Mouse (Mus musculus) ES-E14 (cell line): Measurements from ENCODE around the gene Lrrc46. TPM values are rescaled to one million over a fixed set of nuclear protein-coding genes. Genes with fewer than 3 reads are reported as not detected.

Experiments used
- DNase-seq: peaks from one replicate; pipeline ENCODE4 v3.0.0-alpha.2; 2013; ENCODE audit warnings: low read depth, low spot score
- H3K27ac ChIP-seq: 2 replicates; pipeline ENCODE4 v1.5.1; 2012; ENCODE audit warnings: low read depth, mild to moderate bottlenecking, low read length, moderate library complexity, mixed read lengths; ENCODE audit not compliant: poor library complexity, insufficient read depth, severe bottlenecking
- H3K36me3 ChIP-seq: 2 replicates; pipeline ENCODE4 v1.6.1; 2012; ENCODE audit warnings: mild to moderate bottlenecking, low read length, moderate library complexity, mixed read lengths; ENCODE audit not compliant: control insufficient read depth, poor library complexity, insufficient read depth, severe bottlenecking
- H3K4me1 ChIP-seq, 2 experiments: fragments of 150-350 bp in 1 of 2; sonication (generic) in 1 of 2; 2 replicates each; pipeline ENCODE4 v1.6.1; 2012; ENCODE audit warnings: low read length in 2 of 2, mild to moderate bottlenecking in 1 of 2, mixed read lengths in 1 of 2; ENCODE audit not compliant: control insufficient read depth in 2 of 2, insufficient read depth in 2 of 2, poor library complexity in 1 of 2
- H3K4me3 ChIP-seq, 2 experiments: fragments of 150-350 bp in 1 of 2; sonication (generic) in 1 of 2; 2 replicates each; pipeline ENCODE4 v1.5.1; 2012; ENCODE audit warnings: low read length in 2 of 2, low read depth in 1 of 2, mild to moderate bottlenecking in 1 of 2, mixed read lengths in 1 of 2; ENCODE audit not compliant: insufficient read depth in 1 of 2, poor library complexity in 1 of 2, severe bottlenecking in 1 of 2
- H3K9ac ChIP-seq: 2 replicates; pipeline ENCODE4 v1.6.1; 2012; ENCODE audit warnings: low read depth, mild to moderate bottlenecking, low read length, mixed read lengths; ENCODE audit not compliant: poor library complexity, insufficient read depth, severe bottlenecking
- H3K9me3 ChIP-seq: fragments of 150-350 bp; sonication (generic); 2 replicates; pipeline ENCODE4 v1.6.1; 2012; ENCODE audit warnings: low read depth, mild to moderate bottlenecking, low read length; ENCODE audit not compliant: control insufficient read depth, insufficient read depth
- CHD2 ChIP-seq: IDR thresholded peaks from 2 replicates; pipeline ENCODE4 v1.6.1; 2014; ENCODE audit warnings: mild to moderate bottlenecking, low read depth, low read length, inconsistent platforms
- HCFC1 ChIP-seq: IDR thresholded peaks from 2 replicates; pipeline ENCODE4 v1.6.1; 2012; ENCODE audit warnings: low read length, inconsistent platforms, borderline replicate concordance; ENCODE audit not compliant: insufficient read depth
- MAFK ChIP-seq: IDR thresholded peaks from 2 replicates; pipeline ENCODE4 v1.6.1; 2014; ENCODE audit warnings: mild to moderate bottlenecking, low read depth, low read length, inconsistent platforms; ENCODE audit not compliant: insufficient read depth
- ZC3H11A ChIP-seq: IDR thresholded peaks from 2 replicates; pipeline ENCODE4 v1.6.1; 2012; ENCODE audit warnings: low read depth, mild to moderate bottlenecking, inconsistent platforms, low read length, borderline replicate concordance
- ZNF384 ChIP-seq: IDR thresholded peaks from 2 replicates; pipeline ENCODE4 v1.6.1; 2012; ENCODE audit warnings: low read depth, low read length, inconsistent platforms
- in situ Hi-C, 2 experiments: fragments of 600-800 bp; cut with MboI; formaldehyde crosslinking; loops; one replicate each; pipeline ENCODE4 v1.15.1; 2025; ENCODE audit warnings: low sequenced_read_pairs in 2 of 2, inconsistent platforms in 1 of 2; ENCODE audit not compliant: unreplicated experiment in 2 of 2
- total RNA-seq: library from RNA; depleted of rRNA; stranded (reverse); fragments of 300-350 nt; gene quantifications from 2 replicates; pipeline ENCODE4 v1.2.3, GENCODE M21; 2012

Gene Lrrc46
- total RNA-seq, 1 experiment, result 0.54 TPM

DNA sequence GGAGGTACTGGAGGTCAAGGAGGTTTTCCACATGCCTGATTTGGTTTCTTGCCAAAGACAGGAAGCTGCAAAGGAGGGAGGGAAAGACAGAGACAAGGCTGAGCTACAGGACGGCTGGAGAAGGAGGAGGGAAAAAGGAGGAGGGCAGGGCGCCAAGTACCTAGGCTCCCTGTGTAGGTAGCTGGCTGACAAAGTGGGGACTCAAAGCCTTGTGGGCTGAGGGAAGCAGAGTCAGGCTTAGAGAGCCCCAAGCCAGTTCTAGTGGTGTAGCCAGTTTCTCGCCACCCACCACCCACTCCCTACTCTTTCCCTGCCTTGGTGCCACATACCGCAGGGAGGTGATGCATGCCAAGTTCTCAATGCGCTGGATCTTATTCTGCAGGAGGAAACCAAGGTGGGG is 5.1 kb downstream of the Lrrc46 start:
- Histone ChIP-seq H3K4me1 (peaks cover 0 to 11% of the 10 kb centered on the region in 2 experiments; a peak in 1 of 4 replicates), H3K36me3 (peaks cover 4% of the 10 kb centered on the region; the same call in 1 of the 2 replicates), H3K9ac (no peak overlapping the region), H3K9me3 (no peaks in the 10 kb centered on the region), H3K4me3 (no peak overlapping the region), H3K27ac (no peak overlapping the region)
- in situ Hi-C loops, result no loop called here
- no peak for DNase-seq
- TF ChIP-seq HCFC1 (no peak), ZC3H11A (no peak), ZNF384 (no peak), CHD2 (no peak), MAFK (no peak)

DNA sequence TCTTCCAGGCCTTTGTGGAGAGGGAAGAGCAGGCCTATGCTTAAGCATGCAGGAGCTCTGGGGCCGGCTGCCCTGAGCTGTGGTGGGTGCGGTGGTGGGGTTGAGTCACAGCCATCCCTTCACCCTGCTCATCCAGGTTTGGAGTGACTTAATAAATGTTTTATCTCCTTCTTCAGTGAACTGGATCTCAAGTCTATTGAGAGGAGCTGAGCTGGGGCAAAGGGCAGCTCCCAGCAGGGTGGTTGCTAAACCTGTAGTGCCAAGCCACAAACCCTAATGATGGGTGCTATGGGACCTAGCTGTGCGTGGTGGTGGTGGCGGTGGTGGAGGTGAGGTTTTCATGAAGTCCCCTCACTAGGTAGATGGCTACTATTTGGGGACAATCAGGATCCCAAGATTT is 7.4 kb downstream of the Lrrc46 start:
- H3K9ac ChIP-seq, result no peak overlapping the region
- peaks cover 0 to 3% of the 10 kb centered on the region in 2 experiments; a peak in 1 of 4 replicates for H3K4me1 ChIP-seq
- DNase-seq, result no peak
- no peak overlapping the region for H3K27ac ChIP-seq
- H3K9me3 ChIP-seq, result no peaks in the 10 kb centered on the region
- TF ChIP-seq ZNF384 (no peak), CHD2 (no peak), ZC3H11A (no peak), HCFC1 (no peak), MAFK (no peak)
- H3K4me3 ChIP-seq, result no peak overlapping the region
- peaks cover 4% of the 10 kb centered on the region; the same call in 1 of the 2 replicates for H3K36me3 ChIP-seq
- in situ Hi-C loops, result no loop called here

DNA sequence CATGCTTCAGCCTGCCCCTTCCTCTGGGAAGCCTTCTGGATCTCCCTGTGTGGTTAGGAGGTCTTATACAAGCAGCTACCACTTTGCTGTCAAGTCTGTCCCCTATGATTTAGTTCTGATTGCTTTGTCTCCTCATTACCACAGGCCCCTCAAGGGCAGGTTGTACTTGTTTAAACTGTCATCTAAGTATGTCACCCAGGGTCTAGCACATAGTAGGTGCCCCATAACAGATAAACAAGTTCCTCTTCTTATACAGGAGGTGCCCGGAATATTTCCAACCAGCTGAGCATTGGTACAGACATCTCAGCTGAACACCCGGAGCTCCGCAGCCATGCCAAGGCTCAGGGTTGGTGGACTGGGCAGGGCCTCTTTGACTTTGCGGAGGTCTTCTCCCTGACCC is 8.7 kb downstream of the Lrrc46 start:
- H3K9ac ChIP-seq, result no peak overlapping the region
- in situ Hi-C loops, result no loop called here

DNA sequence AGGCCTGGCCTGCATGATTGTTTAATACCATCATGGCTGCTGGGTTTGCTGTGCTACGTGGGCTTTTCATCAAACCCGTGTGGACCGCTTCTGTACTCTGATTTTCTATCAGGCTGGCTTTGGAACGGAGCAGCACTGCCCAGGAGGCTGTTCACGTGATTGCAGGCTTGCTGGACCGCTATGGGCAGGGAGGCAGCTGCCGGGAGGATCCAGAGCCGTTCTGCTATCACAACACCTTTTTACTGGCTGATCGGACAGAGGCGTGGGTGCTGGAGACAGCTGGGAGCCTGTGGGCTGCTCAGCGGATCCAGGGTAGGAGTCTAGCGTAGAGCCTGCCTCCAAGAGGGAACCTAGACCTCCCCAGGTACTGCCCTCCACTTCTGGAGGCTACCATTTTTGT is 9.2 kb downstream of the Lrrc46 start:
- in situ Hi-C loops, result no loop called here
- no peak overlapping the region for H3K27ac ChIP-seq
- H3K4me3 ChIP-seq, result no peak overlapping the region
- 0 out of 4 replicates have a peak, but pooled peaks cover 0 to 2% of the 10 kb centered on the region in 2 experiments for H3K4me1 ChIP-seq
- no peak for TF ChIP-seq MAFK
- no peak for TF ChIP-seq ZNF384
- no peak for TF ChIP-seq CHD2
- no peak for TF ChIP-seq ZC3H11A
- no peak for TF ChIP-seq HCFC1
- DNase-seq, result no peak
- H3K9me3 ChIP-seq, result no peaks in the 10 kb centered on the region
- H3K36me3 ChIP-seq, result peaks cover 4% of the 10 kb centered on the region; the same call in 1 of the 2 replicates
- H3K9ac ChIP-seq, result no peak overlapping the region

More for the DNA sequence above, 8.7 kb downstream of the Lrrc46 start:
- no peak overlapping the region for H3K27ac ChIP-seq
- 0 out of 4 replicates have a peak, but pooled peaks cover 0 to 2% of the 10 kb centered on the region in 2 experiments for H3K4me1 ChIP-seq
- H3K4me3 ChIP-seq, result no peak overlapping the region
- no peak for TF ChIP-seq CHD2
- TF ChIP-seq HCFC1, result no peak
- no peak for TF ChIP-seq ZC3H11A
- no peaks in the 10 kb centered on the region for H3K9me3 ChIP-seq
- no peak for DNase-seq
- peaks cover 4% of the 10 kb centered on the region; the same call in 1 of the 2 replicates for H3K36me3 ChIP-seq

DNA sequence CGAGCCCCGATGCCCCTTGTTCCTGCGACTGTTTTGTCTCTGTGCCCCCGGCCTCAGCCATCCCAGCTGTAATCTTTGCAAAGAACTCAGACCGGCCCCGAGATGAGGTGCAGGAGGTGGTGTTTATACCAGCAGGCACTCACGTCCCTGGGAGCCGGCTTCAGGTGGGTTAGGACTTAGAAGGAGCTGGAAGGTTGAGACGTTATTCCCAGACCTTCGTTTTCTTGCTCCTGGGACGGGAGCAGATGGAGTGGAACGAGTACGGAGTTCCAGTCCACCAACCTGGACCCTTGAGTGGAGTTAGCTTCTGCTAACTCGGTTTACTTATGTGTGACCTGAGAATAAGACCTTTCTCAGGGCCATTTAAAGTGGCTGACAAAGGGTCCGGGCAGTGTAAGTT is 10.8 kb downstream of the Lrrc46 start:
- Histone ChIP-seq H3K36me3 (peaks cover 4% of the 10 kb centered on the region; the same call in 1 of the 2 replicates), H3K9ac (peak overlapping the region; percentile 23; the same call in 1 of the 2 replicates), H3K9me3 (no peaks in the 10 kb centered on the region), H3K4me3 (peak overlapping the region; percentile 65 to 69), H3K27ac (no peak overlapping the region), H3K4me1 (peaks cover under 1 to 2% of the 10 kb centered on the region in 2 experiments; a peak in 1 of 4 replicates)
- DNase-seq, result no peak
- TF ChIP-seq ZC3H11A (no peak), ZNF384 (no peak), HCFC1 (no peak), CHD2 (no peak), MAFK (no peak)
- in situ Hi-C loops, result no loop called here
